Mouse (Mus musculus) olfactory bulb, adult 2 months (tissue): ENCODE data around the gene Itgb4. TPM values are rescaled to one million over a fixed set of nuclear protein-coding genes. Genes with fewer than 3 reads are reported as not detected.

Source experiments
- H3K27ac ChIP-seq: fragments of 200-500 bp; 2 replicates; pipeline ENCODE4 v1.5.1; 2012; ENCODE audit warnings: low read depth, low read length; ENCODE audit not compliant: insufficient read depth
- H3K4me1 ChIP-seq: fragments of 200-500 bp; 2 replicates; pipeline ENCODE4 v1.6.1; 2012; ENCODE audit warnings: low read length; ENCODE audit not compliant: control insufficient read depth, insufficient read depth
- H3K4me3 ChIP-seq: fragments of 200-500 bp; 2 replicates; pipeline ENCODE4 v1.5.1; 2012; ENCODE audit warnings: mild to moderate bottlenecking, low read depth, low read length, moderate library complexity; ENCODE audit not compliant: insufficient read depth
- CTCF ChIP-seq: fragments of 200-500 bp; IDR thresholded peaks from 2 replicates; pipeline ENCODE4 v1.5.1; 2012; ENCODE audit warnings: low read depth, mild to moderate bottlenecking, low read length, moderate library complexity; ENCODE audit not compliant: insufficient read depth
- POLR2A ChIP-seq: fragments of 200-500 bp; IDR thresholded peaks from 2 replicates; pipeline ENCODE4 v1.6.1; 2012; ENCODE audit warnings: mild to moderate bottlenecking, low read depth, low read length, moderate library complexity; ENCODE audit not compliant: insufficient read depth
- WGBS: fragments of 180-500 bp; shearing (Covaris S2); methylation state at CpG from one replicate; pipeline ENCODE4 v1.1.7; 2018; 5-methylcytosine and 5-hydroxymethylcytosine counted together
- polyA plus RNA-seq: library from polyadenylated mRNA; stranded (reverse); fragments of >200 nt; gene quantifications from 2 replicates; pipeline ENCODE4 v1.2.4, GENCODE M21; 2012; ENCODE audit warnings: low replicate concordance; ENCODE audit not compliant: missing spikeins, insufficient read depth, insufficient read length

Itgb4 gene
- polyA plus RNA-seq, 1 experiment, result not detected

DNA sequence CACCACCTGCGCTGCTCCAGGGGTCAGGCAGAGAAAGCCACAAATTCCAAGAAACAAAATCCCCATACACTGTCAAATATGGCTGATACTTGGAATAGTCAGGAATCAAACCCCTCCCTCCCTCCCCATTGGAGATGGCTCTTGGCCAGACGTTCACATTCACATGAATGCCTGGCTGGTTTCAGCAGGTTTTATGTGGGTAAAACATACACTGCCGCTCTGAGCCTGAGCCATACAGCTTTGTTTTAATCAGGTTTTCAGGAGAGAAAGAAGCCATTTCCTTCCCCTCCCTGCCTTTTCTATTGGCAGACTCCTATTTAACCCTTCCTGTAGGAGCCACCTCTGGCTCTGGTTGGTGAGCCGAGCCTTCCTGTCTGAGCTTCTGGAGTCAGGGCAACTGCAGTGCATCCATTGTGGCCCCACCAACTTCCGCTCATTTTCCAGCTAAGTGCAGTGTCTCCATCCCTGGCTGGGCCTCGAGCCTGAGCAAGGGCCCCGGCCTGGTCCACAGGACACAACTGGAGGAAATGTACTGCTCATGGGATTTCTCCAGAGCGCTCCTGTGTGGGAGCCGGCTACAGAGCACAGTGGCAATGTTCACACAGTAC, 28.2 kb upstream of the Itgb4 start:
- TF ChIP-seq POLR2A (no peak), CTCF (no peak)
- Histone ChIP-seq H3K4me3 (no peak overlapping the region), H3K4me1 (peaks cover 12% of the 10 kb centered on the region), H3K27ac (no peak overlapping the region)
- WGBS, result 76% methylated on average over 9 of the region's 9 CpGs

- Histone ChIP-seq H3K27ac (no peak overlapping the region), H3K4me3 (no peak overlapping the region), H3K4me1 (peaks cover 21% of the 10 kb centered on the region)
- TF ChIP-seq POLR2A, result no peak
- TF ChIP-seq CTCF, result no peak
- 82% methylated on average over 9 of the region's 9 CpGs for WGBS
Measured at GRCm38 (mm10) chr11:115948316-115948715, 26.2 kb upstream of the Itgb4 start.

DNA sequence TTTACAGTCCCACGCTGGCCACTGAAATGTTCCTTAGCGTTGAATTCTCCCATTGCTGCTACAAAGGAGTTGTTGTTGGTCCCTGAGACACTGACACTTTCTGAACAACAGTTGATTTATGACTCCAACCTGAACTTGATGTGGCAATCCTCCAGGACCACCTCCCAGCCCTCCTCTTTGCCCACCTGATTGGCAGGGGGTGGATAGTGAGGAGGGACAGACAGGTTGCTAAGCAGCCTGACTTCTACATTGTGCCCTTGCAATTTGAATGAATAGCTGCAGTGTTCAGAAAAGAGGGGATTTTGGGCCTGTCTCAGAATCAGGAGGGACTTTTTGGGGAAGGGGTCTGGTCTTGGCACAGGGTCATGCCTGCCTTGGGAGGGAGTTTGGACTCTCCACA, 23.8 kb upstream of the Itgb4 start:
- Histone ChIP-seq H3K4me3 (no peak overlapping the region), H3K4me1 (peaks cover 28% of the 10 kb centered on the region), H3K27ac (no peak overlapping the region)
- WGBS, result 51% methylated on average over 2 of the region's 2 CpGs
- TF ChIP-seq POLR2A (no peak), CTCF (no peak)

DNA sequence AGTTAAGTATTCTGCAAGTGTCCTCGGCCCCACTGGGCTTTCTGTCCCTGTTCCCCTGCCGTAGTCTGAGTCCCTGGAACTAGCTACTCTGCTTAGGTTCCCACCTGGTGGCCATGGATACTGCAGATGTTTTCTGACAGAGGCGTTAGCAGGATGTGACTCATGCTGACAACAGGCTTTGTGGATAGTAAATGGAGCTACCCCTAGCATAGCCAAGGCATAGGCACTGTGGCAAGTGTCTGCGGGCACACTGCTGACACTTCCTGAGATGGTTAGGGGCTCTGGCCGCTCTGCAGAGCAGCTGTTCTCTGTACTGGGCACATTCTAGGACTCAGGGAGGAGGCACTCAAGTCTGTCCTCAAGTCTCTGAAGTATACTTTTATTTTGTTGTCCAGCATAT, 19.8 kb upstream of the Itgb4 start:
- WGBS, result 54% methylated on average over 5 of the region's 5 CpGs
- no peak for TF ChIP-seq POLR2A
- TF ChIP-seq CTCF, result no peak
- Histone ChIP-seq H3K4me1 (peaks cover 19% of the 10 kb centered on the region), H3K4me3 (no peak overlapping the region), H3K27ac (no peak overlapping the region)

GRCm38 (mm10) chr11:115955195-115955858, 19.2 kb upstream of the Itgb4 start:
- Histone ChIP-seq H3K27ac (0 out of 2 replicates have a peak overlapping the region, but pooled peaks have one; percentile 5), H3K4me3 (no peak overlapping the region), H3K4me1 (peaks cover 19% of the 10 kb centered on the region)
- 45% methylated on average over 10 of the region's 10 CpGs for WGBS
- TF ChIP-seq POLR2A (no peak), CTCF (no peak)

- H3K27ac ChIP-seq, result peak overlapping the region; percentile 47; the same call in 1 of the 2 replicates
- peaks cover 16% of the 10 kb centered on the region; the same call in 1 of the 2 replicates for H3K4me1 ChIP-seq
- 33% methylated on average over 4 of the region's 4 CpGs for WGBS
- no peak overlapping the region for H3K4me3 ChIP-seq
- TF ChIP-seq CTCF (no peak), POLR2A (no peak)
Measured at GRCm38 (mm10) chr11:115956453-115956852, 18.1 kb upstream of the Itgb4 start.

- H3K4me1 ChIP-seq, result peaks cover 10% of the 10 kb centered on the region; the same call in 1 of the 2 replicates
- no peak overlapping the region for H3K27ac ChIP-seq
- no peak overlapping the region for H3K4me3 ChIP-seq
- TF ChIP-seq CTCF (no peak), POLR2A (no peak)
- 64% methylated on average over 7 of the region's 7 CpGs for WGBS
Measured at GRCm38 (mm10) chr11:115957971-115958370, 16.5 kb upstream of the Itgb4 start.

- WGBS, result 84% methylated on average over 9 of the region's 9 CpGs
- peaks cover 8% of the 10 kb centered on the region; the same call in 1 of the 2 replicates for H3K4me1 ChIP-seq
- TF ChIP-seq CTCF, result no peak
- TF ChIP-seq POLR2A, result no peak
- H3K27ac ChIP-seq, result no peak overlapping the region
- H3K4me3 ChIP-seq, result no peak overlapping the region
Measured at GRCm38 (mm10) chr11:115959018-115959417, 15.5 kb upstream of the Itgb4 start.

- 89% methylated on average over 9 of the region's 9 CpGs for WGBS
Measured at GRCm38 (mm10) chr11:115962651-115963412, 11.7 kb upstream of the Itgb4 start.

More at GRCm38 (mm10) chr11:115962651-115963412, 11.7 kb upstream of the Itgb4 start:
- no peaks in the 10 kb centered on the region for H3K4me1 ChIP-seq
- no peak overlapping the region for H3K27ac ChIP-seq
- H3K4me3 ChIP-seq, result no peak overlapping the region
- TF ChIP-seq CTCF (no peak), POLR2A (no peak)
